Mouse (Mus musculus) hindbrain, embryonic 11.5 days (tissue): Measurements from ENCODE around the gene Olfr585. TPM values are rescaled to one million over a fixed set of nuclear protein-coding genes. Genes with fewer than 3 reads are reported as not detected.

ENCODE experiments used
- ATAC-seq: fragments of 200-750 bp; cut with Nextera tagmentation; 2 replicates; pipeline ENCODE4 v1.8.0; 2017; ENCODE audit warnings: mild to moderate bottlenecking, moderate TSS enrichment, moderate library complexity; ENCODE audit not compliant: low FRiP score
- DNase-seq: peaks from one replicate; pipeline ENCODE4 v3.0.0-alpha.2; 2015; ENCODE audit warnings: low spot score
- H3K27ac ChIP-seq: fragments of 300-500 bp; sonication (generic); 2 replicates; pipeline ENCODE4 v1.5.1; 2014; ENCODE audit warnings: mild to moderate bottlenecking, low read depth, low read length
- H3K27me3 ChIP-seq: fragments of 300-500 bp; sonication (generic); 2 replicates; pipeline ENCODE4 v1.6.1; 2014; ENCODE audit warnings: mild to moderate bottlenecking, low read length, moderate library complexity, mixed read lengths; ENCODE audit not compliant: control insufficient read depth, insufficient read depth
- H3K36me3 ChIP-seq: fragments of 300-500 bp; sonication (generic); 2 replicates; pipeline ENCODE4 v1.6.1; 2014; ENCODE audit warnings: mild to moderate bottlenecking, low read length, moderate library complexity, mixed read lengths; ENCODE audit not compliant: control insufficient read depth, insufficient read depth
- H3K4me1 ChIP-seq: fragments of 300-500 bp; sonication (generic); replicated peaks from 2 replicates; pipeline ENCODE4 v1.6.1; 2014; ENCODE audit warnings: low read length, mixed read lengths; ENCODE audit not compliant: control insufficient read depth, insufficient read depth
- H3K4me2 ChIP-seq: fragments of 300-500 bp; sonication (generic); replicated peaks from 2 replicates; pipeline ENCODE4 v1.6.1; 2014; ENCODE audit warnings: mild to moderate bottlenecking, low read depth, low read length
- H3K4me3 ChIP-seq: fragments of 300-500 bp; sonication (generic); 2 replicates; pipeline ENCODE4 v1.5.1; 2014; ENCODE audit warnings: low read depth, low read length
- H3K9ac ChIP-seq: fragments of 300-500 bp; sonication (generic); 2 replicates; pipeline ENCODE4 v1.6.1; 2014; ENCODE audit warnings: low read depth, low read length
- H3K9me3 ChIP-seq: fragments of 300-500 bp; sonication (generic); 2 replicates; pipeline ENCODE4 v1.6.1; 2016; ENCODE audit warnings: low read length; ENCODE audit not compliant: control insufficient read depth
- WGBS: fragments of 180-500 bp; shearing (Covaris S2); extraction: QIAGEN DNeasy Blood & Tissue Kit; methylation state at CpG from one replicate; pipeline ENCODE4 v1.1.7; 2014; 5-methylcytosine and 5-hydroxymethylcytosine counted together
- polyA plus RNA-seq: library from polyadenylated mRNA; unstranded; fragments of >200 nt; fragmentation: Nextera tagmentation; extraction: Ambion mirVana; gene quantifications from 2 replicates; pipeline ENCODE4 v1.2.1, GENCODE M21; 2014

Gene Olfr585
- not detected in 2 replicates for polyA plus RNA-seq

- no peak within 1 kb of the TSS for H3K9ac ChIP-seq
- H3K27ac ChIP-seq: no peak within 1 kb of the TSS
- no peaks in the 10 kb centered on the region for H3K4me1 ChIP-seq
- no peaks in the 10 kb centered on the region for H3K27me3 ChIP-seq
- DNase-seq (no peak), ATAC-seq (no peak)
- WGBS: 83% methylated on average over 1 of the region's 1 CpGs
- H3K9me3 ChIP-seq: no peaks in the 10 kb centered on the region
- H3K4me3 ChIP-seq: no peak within 1 kb of the TSS
- no peak within 1 kb of the TSS for H3K4me2 ChIP-seq
- no peaks in the 10 kb centered on the region for H3K36me3 ChIP-seq
Observed at GRCm38 (mm10) chr7:103097420-103097819, at the start of gene Olfr585. Olfr585 (plus strand) TSS chr7:103097720.

- Histone ChIP-seq H3K9me3 (no peaks in the 10 kb centered on the region), H3K4me2 (no peak within 1 kb of the TSS), H3K36me3 (no peaks in the 10 kb centered on the region), H3K4me3 (no peak within 1 kb of the TSS), H3K4me1 (no peaks in the 10 kb centered on the region), H3K27me3 (no peaks in the 10 kb centered on the region), H3K27ac (no peak within 1 kb of the TSS), H3K9ac (no peak within 1 kb of the TSS)
- ATAC-seq (no peak), DNase-seq (no peak)
- WGBS: 85% methylated on average over 1 of the region's 1 CpGs
Observed at GRCm38 (mm10) chr7:103051000-103051399, 46.5 kb upstream of the Olfr585 start, which contains the start of gene Olfr583. Olfr583 (plus strand) TSS chr7:103051300.

GRCm38 (mm10) chr7:103081585-103081984 lies 15.9 kb upstream of the Olfr585 start, which contains the start of gene Olfr584:
Olfr584 (plus strand) TSS chr7:103081885.
- H3K4me2 ChIP-seq: no peak within 1 kb of the TSS
- no peaks in the 10 kb centered on the region for H3K27me3 ChIP-seq
- DNase-seq (no peak), ATAC-seq (no peak)
- no peak within 1 kb of the TSS for H3K9ac ChIP-seq
- no peak within 1 kb of the TSS for H3K27ac ChIP-seq
- 90% methylated on average over 1 of the region's 1 CpGs for WGBS
- no peak within 1 kb of the TSS for H3K4me3 ChIP-seq
- no peaks in the 10 kb centered on the region for H3K9me3 ChIP-seq
- H3K36me3 ChIP-seq: no peaks in the 10 kb centered on the region
- H3K4me1 ChIP-seq: no peaks in the 10 kb centered on the region

- WGBS: 48% methylated on average over 3 of the region's 3 CpGs
- no peaks in the 10 kb centered on the region for H3K4me1 ChIP-seq
- no peaks in the 10 kb centered on the region for H3K36me3 ChIP-seq
- DNase-seq (peak; percentile 4), ATAC-seq (no peak)
- no peaks in the 10 kb centered on the region for H3K27me3 ChIP-seq
- H3K9ac ChIP-seq: no peak overlapping the region
- H3K9me3 ChIP-seq: no peaks in the 10 kb centered on the region
- H3K27ac ChIP-seq: no peak overlapping the region
- H3K4me2 ChIP-seq: no peak overlapping the region
- no peak overlapping the region for H3K4me3 ChIP-seq
Observed at GRCm38 (mm10) chr7:103119406-103119805, 21.9 kb downstream of the Olfr585 start.

GRCm38 (mm10) chr7:103125538-103125937 lies 28.0 kb downstream of the Olfr585 start, which contains the start of gene Olfr586:
Olfr586 (minus strand) TSS chr7:103125638.
- H3K27ac ChIP-seq: no peak within 1 kb of the TSS
- H3K36me3 ChIP-seq: no peaks in the 10 kb centered on the region
- H3K4me1 ChIP-seq: no peaks in the 10 kb centered on the region
- H3K4me2 ChIP-seq: no peak within 1 kb of the TSS
- no peak for ATAC-seq
- no peaks in the 10 kb centered on the region for H3K9me3 ChIP-seq
- DNase-seq: no peak
- no peak within 1 kb of the TSS for H3K9ac ChIP-seq
- 91% methylated on average over 3 of the region's 3 CpGs for WGBS
- H3K4me3 ChIP-seq: no peak within 1 kb of the TSS
- H3K27me3 ChIP-seq: no peaks in the 10 kb centered on the region

- DNase-seq: no peak
Observed at GRCm38 (mm10) chr7:103140579-103140978, 43.1 kb downstream of the Olfr585 start, which contains the start of gene Olfr588-ps1. Olfr588-ps1 (plus strand) TSS chr7:103140879.

More at GRCm38 (mm10) chr7:103140579-103140978, 43.1 kb downstream of the Olfr585 start, which contains the start of gene Olfr588-ps1:
- Histone ChIP-seq H3K4me3 (no peak within 1 kb of the TSS), H3K27me3 (no peaks in the 10 kb centered on the region), H3K36me3 (no peaks in the 10 kb centered on the region), H3K9ac (no peak within 1 kb of the TSS), H3K4me1 (no peaks in the 10 kb centered on the region), H3K27ac (no peak within 1 kb of the TSS), H3K9me3 (no peaks in the 10 kb centered on the region), H3K4me2 (no peak within 1 kb of the TSS)
- ATAC-seq: no peak
- 86% methylated on average over 1 of the region's 1 CpGs for WGBS

Other genes starting within 250 kb of the Olfr585 start
- not detected in 2 replicates for gene Olfr566, start 239.0 kb upstream of the Olfr585 start, polyA plus RNA-seq
- gene Olfr568, start 220.6 kb upstream of the Olfr585 start, polyA plus RNA-seq: not detected in 2 replicates
- not detected in 2 replicates for gene Olfr569, start 206.8 kb upstream of the Olfr585 start, polyA plus RNA-seq
- not detected in 2 replicates for gene Olfr570, start 203.1 kb upstream of the Olfr585 start, polyA plus RNA-seq
- gene Olfr571, start 180.2 kb upstream of the Olfr585 start, polyA plus RNA-seq: not detected in 2 replicates
- gene Olfr572, start 173.3 kb upstream of the Olfr585 start, polyA plus RNA-seq: not detected in 2 replicates
- not detected in 2 replicates for gene Olfr573-ps1, start 155.1 kb upstream of the Olfr585 start, polyA plus RNA-seq
- not detected in 2 replicates for gene Olfr574, start 149.3 kb upstream of the Olfr585 start, polyA plus RNA-seq
- gene Olfr575, start 138.9 kb upstream of the Olfr585 start, polyA plus RNA-seq: not detected in 2 replicates
- gene Olfr576, start 135.1 kb upstream of the Olfr585 start, polyA plus RNA-seq: not detected in 2 replicates
- gene Olfr577, start 121.8 kb upstream of the Olfr585 start, polyA plus RNA-seq: not detected in 2 replicates
- gene Olfr578, start 108.4 kb upstream of the Olfr585 start, polyA plus RNA-seq: not detected in 2 replicates
- gene Olfr582, start 59.7 kb upstream of the Olfr585 start, polyA plus RNA-seq: not detected in 2 replicates
- gene Olfr583, start 46.4 kb upstream of the Olfr585 start, polyA plus RNA-seq: not detected in 2 replicates
- gene Olfr584, start 15.8 kb upstream of the Olfr585 start, polyA plus RNA-seq: not detected in 2 replicates
- not detected in 2 replicates for gene Olfr586, start 27.9 kb downstream of the Olfr585 start, polyA plus RNA-seq
- gene Olfr588-ps1, start 43.2 kb downstream of the Olfr585 start, polyA plus RNA-seq: not detected in 2 replicates
- gene Olfr589, start 58.6 kb downstream of the Olfr585 start, polyA plus RNA-seq: not detected in 2 replicates
- not detected in 2 replicates for gene Olfr591, start 80.6 kb downstream of the Olfr585 start, polyA plus RNA-seq
- not detected in 2 replicates for gene Olfr592, start 87.1 kb downstream of the Olfr585 start, polyA plus RNA-seq
- not detected in 2 replicates for gene Olfr593, start 114.1 kb downstream of the Olfr585 start, polyA plus RNA-seq
- gene Olfr594, start 119.3 kb downstream of the Olfr585 start, polyA plus RNA-seq: not detected in 2 replicates
- gene Usp17ld, start 154.8 kb downstream of the Olfr585 start, polyA plus RNA-seq: not detected in 2 replicates
- gene Olfr596, start 207.9 kb downstream of the Olfr585 start, polyA plus RNA-seq: not detected in 2 replicates
- gene Olfr597, start 218.6 kb downstream of the Olfr585 start, polyA plus RNA-seq: not detected in 2 replicates
- gene Olfr598, start 225.8 kb downstream of the Olfr585 start, polyA plus RNA-seq: not detected in 2 replicates
- gene Olfr599, start 238.2 kb downstream of the Olfr585 start, polyA plus RNA-seq: not detected in 2 replicates